Mouse (Mus musculus): Measurements from ENCODE around the gene Anp32e.

- TF ChIP-seq CTCF (IDR thresholded peaks at IDR 0.05; ENCODE audit: borderline replicate concordance, control insufficient read depth, extremely low read depth, insufficient read depth, low read length, poor library complexity) (no peak), POLR2A (IDR thresholded peaks at IDR 0.05; ENCODE audit: control insufficient read depth, extremely low read depth, insufficient read depth, low read length, poor library complexity) (no peak)
Measured at GRCm38 (mm10) chr3:95953522-95953921, 24.5 kb downstream of the Anp32e start.

All from thymus, adult 2 months (tissue).